Mouse (Mus musculus) heart, adult 2 months (tissue): ENCODE measurements around the gene Lsp1. TPM values are rescaled to one million over a fixed set of nuclear protein-coding genes. Genes with fewer than 3 reads are reported as not detected.
A peak's percentile ranks its signal among the peaks of the same experiment; 100 is the strongest.

Source experiments
- DNase-seq, 2 experiments: peaks; one replicate each; pipeline ENCODE4 v3.0.0; 2021
- H3K27ac ChIP-seq: fragments of 200-600 bp; 2 replicates; pipeline ENCODE4 v1.8.1; 2022
- H3K27me3 ChIP-seq: fragments of 200-500 bp; 2 replicates; pipeline ENCODE4 v1.6.1; 2012; ENCODE audit warnings: mild to moderate bottlenecking, low read length, inconsistent platforms, mixed read lengths; ENCODE audit not compliant: control insufficient read depth, insufficient read depth
- H3K36me3 ChIP-seq: fragments of 200-500 bp; 2 replicates; pipeline ENCODE4 v1.6.1; 2012; ENCODE audit warnings: low read length, inconsistent platforms; ENCODE audit not compliant: control insufficient read depth, insufficient read depth
- H3K4me1 ChIP-seq: fragments of 200-500 bp; 2 replicates; pipeline ENCODE4 v1.6.1; 2011; ENCODE audit warnings: low read length; ENCODE audit not compliant: control insufficient read depth, insufficient read depth
- H3K4me3 ChIP-seq: fragments of 200-600 bp; 2 replicates; pipeline ENCODE4 v1.8.1; 2022
- H3K79me2 ChIP-seq: fragments of 200-500 bp; replicated peaks from 2 replicates; pipeline ENCODE4 v1.6.1; 2012; ENCODE audit warnings: mild to moderate bottlenecking, inconsistent platforms, low read length, moderate library complexity, mixed read lengths; ENCODE audit not compliant: control insufficient read depth, insufficient read depth
- H3K9ac ChIP-seq: fragments of 200-500 bp; 2 replicates; pipeline ENCODE4 v1.6.1; 2012; ENCODE audit warnings: low read depth, mild to moderate bottlenecking, control low read depth, inconsistent platforms, low read length, mixed read lengths
- CTCF ChIP-seq: fragments of 200-600 bp; IDR thresholded peaks from 2 replicates; pipeline ENCODE4 v1.8.1; 2022; ENCODE audit warnings: antibody characterized with exemption, mild to moderate bottlenecking, moderate library complexity
- EP300 ChIP-seq: fragments of 200-500 bp; IDR thresholded peaks from 2 replicates; pipeline ENCODE4 v1.6.1; 2011; ENCODE audit warnings: low read depth, low read length, control low read depth; ENCODE audit not compliant: insufficient read depth
- POLR2A ChIP-seq: fragments of 200-500 bp; IDR thresholded peaks from 2 replicates; pipeline ENCODE4 v1.6.1; 2011; ENCODE audit warnings: mild to moderate bottlenecking, low read depth, low read length, control low read depth; ENCODE audit not compliant: insufficient read depth
- WGBS: fragments of 180-500 bp; shearing (Covaris S2); methylation state at CpG from one replicate; pipeline ENCODE4 v1.1.7; 2018; 5-methylcytosine and 5-hydroxymethylcytosine counted together
- intact Hi-C: fragments of 180-260 bp; cut with DNase I; formaldehyde crosslinking; loops from one replicate; pipeline ENCODE4 v1.15.1; 2025
- polyA plus RNA-seq: library from polyadenylated mRNA; depleted of rRNA; stranded (reverse); fragments of >200 nt; gene quantifications from 2 replicates; pipeline ENCODE4 v1.2.3, GENCODE M21; 2012
- total RNA-seq, 2 experiments: library from RNA; stranded (reverse); gene quantifications; 2 replicates each; pipeline ENCODE4 v1.2.3; 2021

Gene Lsp1
- total and polyA plus RNA-seq, 3 experiments: 28.4 to 96.6 (median 35.0) TPM

- no peaks in the 10 kb centered on the region for H3K79me2 ChIP-seq
- no peak overlapping the region for H3K4me3 ChIP-seq
- 64% methylated on average over 4 of the region's 4 CpGs for WGBS
- H3K9ac ChIP-seq: no peak overlapping the region
- no peak for TF ChIP-seq POLR2A
- no peak for TF ChIP-seq CTCF
- no peak for TF ChIP-seq EP300
- DNase-seq: no peak
- intact Hi-C loops: loop anchor here (5.0 kb wide), 2 partner anchors 47 to 142 kb away; no protein-coding TSS in a partner anchor
- H3K27me3 ChIP-seq: no peaks in the 10 kb centered on the region
- H3K4me1 ChIP-seq: peaks cover 7% of the 10 kb centered on the region; the same call in 1 of the 2 replicates
- no peaks in the 10 kb centered on the region for H3K36me3 ChIP-seq
- no peak overlapping the region for H3K27ac ChIP-seq
Measured at GRCm38 (mm10) chr7:142535116-142535515, 74.5 kb downstream of the Lsp1 start.

GRCm38 (mm10) chr7:142535832-142536231 lies 75.2 kb downstream of the Lsp1 start:
- no peak overlapping the region for H3K4me3 ChIP-seq
- no peaks in the 10 kb centered on the region for H3K79me2 ChIP-seq
- intact Hi-C loops: loop anchor here (5.0 kb wide), 2 partner anchors 46 to 141 kb away; no protein-coding TSS in a partner anchor
- no peak for DNase-seq
- WGBS: 97% methylated on average over 5 of the region's 5 CpGs
- TF ChIP-seq EP300: no peak
- no peak for TF ChIP-seq POLR2A
- no peaks in the 10 kb centered on the region for H3K27me3 ChIP-seq
- H3K27ac ChIP-seq: no peak overlapping the region
- peaks cover 7% of the 10 kb centered on the region; the same call in 1 of the 2 replicates for H3K4me1 ChIP-seq
- no peak overlapping the region for H3K9ac ChIP-seq
- no peaks in the 10 kb centered on the region for H3K36me3 ChIP-seq

GRCm38 (mm10) chr7:142537181-142537580 lies 76.6 kb downstream of the Lsp1 start:
- Histone ChIP-seq H3K4me3 (no peak overlapping the region), H3K79me2 (no peaks in the 10 kb centered on the region), H3K27me3 (no peaks in the 10 kb centered on the region), H3K4me1 (peaks cover 7% of the 10 kb centered on the region; the same call in 1 of the 2 replicates), H3K36me3 (no peaks in the 10 kb centered on the region), H3K9ac (no peak overlapping the region), H3K27ac (no peak overlapping the region)
- DNase-seq: no peak
- WGBS: 83% methylated on average over 5 of the region's 5 CpGs
- intact Hi-C loops: loop anchor here (5.0 kb wide), 2 partner anchors 45 to 140 kb away; no protein-coding TSS in a partner anchor
- TF ChIP-seq CTCF (no peak), EP300 (no peak), POLR2A (no peak)

GRCm38 (mm10) chr7:142537879-142538278 lies 77.3 kb downstream of the Lsp1 start:
- intact Hi-C loops: loop anchor here (5.0 kb wide), 2 partner anchors 44 to 139 kb away; no protein-coding TSS in a partner anchor
- H3K27me3 ChIP-seq: no peaks in the 10 kb centered on the region
- no peak overlapping the region for H3K27ac ChIP-seq
- H3K4me1 ChIP-seq: 0 out of 2 replicates have a peak, but pooled peaks cover 5% of the 10 kb centered on the region
- no peak overlapping the region for H3K9ac ChIP-seq
- H3K79me2 ChIP-seq: no peaks in the 10 kb centered on the region
- DNase-seq: peak; percentile 36 to 76
- H3K4me3 ChIP-seq: no peak overlapping the region
- no peak for TF ChIP-seq POLR2A
- TF ChIP-seq CTCF: peak; percentile 98
- no peaks in the 10 kb centered on the region for H3K36me3 ChIP-seq
- 19% methylated on average over 6 of the region's 6 CpGs for WGBS

GRCm38 (mm10) chr7:142538291-142538690 lies 77.7 kb downstream of the Lsp1 start:
- Histone ChIP-seq H3K27ac (no peak overlapping the region), H3K9ac (no peak overlapping the region), H3K27me3 (no peaks in the 10 kb centered on the region), H3K4me3 (no peak overlapping the region), H3K36me3 (no peaks in the 10 kb centered on the region), H3K4me1 (0 out of 2 replicates have a peak, but pooled peaks cover 5% of the 10 kb centered on the region), H3K79me2 (no peaks in the 10 kb centered on the region)
- intact Hi-C loops: loop anchor here (5.0 kb wide), 2 partner anchors 44 to 139 kb away; no protein-coding TSS in a partner anchor
- no peak for DNase-seq
- TF ChIP-seq POLR2A: no peak
- TF ChIP-seq CTCF: no peak
- no peak for TF ChIP-seq EP300
- WGBS: 81% methylated on average over 4 of the region's 4 CpGs

GRCm38 (mm10) chr7:142538766-142539165 lies 78.2 kb downstream of the Lsp1 start:
- Histone ChIP-seq H3K36me3 (no peaks in the 10 kb centered on the region), H3K27me3 (no peaks in the 10 kb centered on the region), H3K4me1 (0 out of 2 replicates have a peak, but pooled peaks cover 3% of the 10 kb centered on the region), H3K4me3 (no peak overlapping the region), H3K79me2 (no peaks in the 10 kb centered on the region), H3K9ac (no peak overlapping the region), H3K27ac (no peak overlapping the region)
- no peak for TF ChIP-seq CTCF
- WGBS: 65% methylated on average over 6 of the region's 6 CpGs
- no peak for DNase-seq
- intact Hi-C loops: loop anchor here (5.0 kb wide), 2 partner anchors 44 to 139 kb away; no protein-coding TSS in a partner anchor
